Mouse (Mus musculus) forelimb bud, embryonic 11.5 days (tissue): ENCODE data around the gene Tshz2.
"Not testable (repeated sequence)": the region's sequence is repeated elsewhere in the genome, so short reads cannot be mapped to it uniquely, and the experiment has no call there.

Experiments used
- DNase-seq: peaks from one replicate; pipeline ENCODE4 v3.0.0-alpha.2; 2012; ENCODE audit warnings: low read depth, low spot score

Tshz2 gene

DNA sequence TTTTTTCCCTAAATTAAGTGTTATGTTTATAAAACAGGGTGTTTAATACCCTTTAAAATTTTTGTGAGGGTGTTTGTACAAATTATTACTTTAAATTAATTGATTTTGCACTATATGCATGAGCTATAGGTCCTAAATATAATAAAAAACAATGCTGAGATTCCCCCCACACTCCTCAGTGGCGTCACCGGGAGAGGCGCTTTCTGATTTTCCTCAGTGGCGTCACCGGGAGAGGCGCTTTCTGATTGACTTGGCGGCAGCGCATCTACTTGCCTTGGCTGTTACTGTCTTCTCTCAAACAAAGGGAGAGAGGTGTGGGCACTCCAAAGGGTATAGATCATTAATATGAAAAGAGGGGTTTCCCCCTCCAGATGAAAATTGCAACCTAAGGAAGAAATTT, 179.2 kb downstream of the Tshz2 start:
- no peak for DNase-seq

DNA sequence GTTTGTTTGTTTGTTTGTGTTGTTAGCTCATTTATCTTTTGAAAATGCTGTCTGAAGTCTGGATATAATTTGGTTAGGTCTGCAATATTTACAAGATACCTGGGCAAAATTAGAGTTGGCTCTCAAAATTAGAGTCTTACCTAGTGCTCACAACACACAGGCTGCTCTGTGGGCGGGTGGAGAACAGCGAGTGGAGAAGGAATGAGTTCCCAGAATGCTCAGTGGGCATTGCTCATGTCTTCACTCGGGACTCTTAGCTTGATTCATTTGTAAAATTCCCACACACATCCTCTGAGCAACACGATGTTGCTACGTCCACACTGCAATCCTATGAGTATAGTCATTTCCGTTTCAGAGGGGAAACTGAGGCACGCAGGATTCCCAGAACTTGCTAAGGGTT, 180.1 kb downstream of the Tshz2 start:
- DNase-seq, result no peak

DNA sequence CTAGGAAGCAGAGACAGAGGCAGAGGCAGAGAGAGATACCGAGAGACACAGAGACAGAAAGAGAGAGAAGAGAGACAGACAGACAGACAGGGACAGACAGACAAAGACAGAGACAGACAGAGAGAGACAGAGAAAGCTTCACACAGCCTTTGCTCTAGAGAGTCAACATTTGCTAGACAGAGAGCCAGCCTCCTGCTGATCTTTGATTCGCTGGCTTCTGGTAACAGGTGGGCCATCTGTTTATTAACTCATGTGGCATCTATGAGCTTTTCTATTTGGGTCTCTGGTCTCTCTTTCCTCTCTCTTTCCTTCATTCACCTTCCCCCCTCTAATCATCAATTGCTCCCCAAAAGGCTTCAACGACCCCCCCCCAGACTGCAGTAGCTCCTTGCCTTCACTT, 181.5 kb downstream of the Tshz2 start:
- no peak for DNase-seq

DNA sequence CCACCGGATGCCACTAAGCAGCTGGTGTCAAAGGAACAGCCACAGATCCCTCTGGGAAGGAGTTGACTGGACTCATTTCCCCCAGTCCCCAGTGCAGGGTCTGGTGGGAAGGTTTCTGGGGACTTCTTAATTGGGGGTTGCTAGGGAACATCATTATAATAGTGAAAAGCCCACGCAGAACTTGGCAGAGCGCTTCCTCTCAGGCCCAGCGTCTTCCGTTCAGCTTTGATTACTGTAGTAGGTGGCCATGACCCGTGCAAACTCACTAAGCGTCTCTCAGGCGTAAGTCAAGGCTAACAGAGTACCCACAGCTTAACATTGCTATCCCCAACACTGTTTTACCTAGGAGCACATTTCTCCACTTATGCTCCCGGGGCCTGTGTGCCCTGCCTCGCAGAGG, 181.9 kb downstream of the Tshz2 start:
- no peak for DNase-seq

DNA sequence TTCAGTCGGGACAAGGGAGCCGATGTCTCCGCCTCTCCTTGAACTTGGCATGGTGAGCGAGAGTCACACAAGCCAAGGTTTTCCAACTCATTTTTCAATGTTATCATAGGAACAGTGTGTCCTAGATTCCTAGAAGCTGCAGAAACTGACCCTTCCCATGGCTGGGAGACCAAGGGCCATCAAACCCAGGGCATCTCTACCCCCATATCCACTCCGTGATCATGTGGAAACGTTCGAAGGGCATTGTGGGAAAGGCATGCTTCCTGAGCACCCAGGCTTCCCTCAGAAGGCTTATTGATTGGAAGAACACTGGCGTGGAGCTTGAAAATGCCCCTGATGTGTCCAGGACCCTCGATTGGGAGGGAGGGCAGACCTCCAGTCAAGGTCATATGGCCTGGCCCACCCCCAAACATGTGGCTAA, 188.2 kb downstream of the Tshz2 start:
- no peak for DNase-seq

DNA sequence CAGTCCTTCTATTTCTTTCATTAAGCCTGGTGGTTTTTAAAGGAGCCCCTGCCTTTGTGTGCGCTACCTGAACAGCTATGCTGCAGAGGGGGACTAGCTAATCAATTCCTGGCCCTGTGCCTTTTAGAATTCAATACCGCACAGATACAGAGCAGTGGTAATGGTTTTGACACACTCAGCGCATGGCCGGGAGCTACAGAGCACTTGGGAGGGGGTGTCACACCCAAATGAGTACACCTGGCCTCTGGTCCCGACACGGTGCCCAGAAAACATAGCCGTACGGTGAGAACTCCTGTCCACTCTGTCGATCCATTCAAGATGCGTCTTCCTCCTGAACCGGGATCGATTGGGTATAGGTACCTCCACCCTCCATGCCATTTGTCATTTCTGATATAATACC, 193.1 kb downstream of the Tshz2 start:
- no peak for DNase-seq

DNA sequence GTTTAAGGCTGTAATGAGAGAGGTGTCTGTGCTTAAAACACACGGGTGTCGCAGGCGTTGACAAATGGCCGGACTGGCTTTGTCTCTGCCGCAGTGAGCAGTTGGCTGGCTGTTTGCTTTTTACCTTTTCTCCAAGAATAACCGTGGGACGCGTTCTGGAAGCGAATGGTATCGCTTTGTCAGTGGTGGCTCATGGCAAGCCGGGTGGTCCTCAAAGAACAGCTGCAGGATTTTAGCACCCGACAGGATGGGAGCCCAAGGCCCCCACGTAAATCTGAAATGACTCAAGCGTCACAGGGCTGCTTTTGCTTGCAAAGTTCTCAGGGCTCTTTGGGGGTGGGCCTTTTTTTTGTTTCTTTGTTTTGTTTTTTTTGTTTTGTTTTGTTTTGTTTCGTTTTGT, 193.5 kb downstream of the Tshz2 start:
- peak; percentile 61 for DNase-seq

DNA sequence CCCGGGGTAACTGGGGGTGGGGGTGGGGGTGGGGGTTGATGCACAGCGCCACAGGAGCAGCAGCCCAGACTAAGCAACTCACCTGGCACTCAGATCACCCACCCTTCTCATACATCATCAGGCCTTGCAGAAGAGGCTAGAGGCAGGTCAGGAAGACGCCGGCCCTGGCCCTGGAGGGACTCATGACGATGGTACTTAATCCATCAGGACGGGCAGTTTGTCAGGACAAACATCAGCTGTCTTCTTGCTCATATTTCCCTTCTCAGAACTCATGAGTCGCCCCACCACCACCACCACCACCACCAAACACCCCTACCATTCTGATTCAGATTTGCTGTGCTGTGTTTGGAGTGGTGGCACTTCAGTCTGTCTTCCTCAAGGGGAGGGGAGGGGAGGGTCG, 194.0 kb downstream of the Tshz2 start:
- no peak for DNase-seq

DNA sequence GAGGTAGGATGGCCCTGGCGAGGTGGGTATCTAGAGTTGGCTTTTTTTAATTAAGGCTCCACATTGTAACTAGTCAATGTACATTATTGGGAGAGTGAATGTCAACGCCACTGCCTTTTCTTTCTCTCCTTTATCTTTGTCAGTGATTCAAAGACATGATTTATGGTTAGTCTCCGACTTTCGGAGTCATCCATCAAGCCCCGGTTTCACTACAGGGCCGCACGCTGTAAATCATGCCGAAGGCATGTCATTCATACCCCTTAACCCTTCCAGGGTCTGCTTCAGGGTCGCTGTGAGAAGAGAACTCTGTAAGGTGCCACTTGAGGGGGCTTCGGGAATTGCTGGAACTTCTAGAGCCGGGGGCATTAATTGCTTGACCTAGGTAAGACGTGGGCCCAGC, 199.4 kb downstream of the Tshz2 start:
- DNase-seq, result no peak

DNA sequence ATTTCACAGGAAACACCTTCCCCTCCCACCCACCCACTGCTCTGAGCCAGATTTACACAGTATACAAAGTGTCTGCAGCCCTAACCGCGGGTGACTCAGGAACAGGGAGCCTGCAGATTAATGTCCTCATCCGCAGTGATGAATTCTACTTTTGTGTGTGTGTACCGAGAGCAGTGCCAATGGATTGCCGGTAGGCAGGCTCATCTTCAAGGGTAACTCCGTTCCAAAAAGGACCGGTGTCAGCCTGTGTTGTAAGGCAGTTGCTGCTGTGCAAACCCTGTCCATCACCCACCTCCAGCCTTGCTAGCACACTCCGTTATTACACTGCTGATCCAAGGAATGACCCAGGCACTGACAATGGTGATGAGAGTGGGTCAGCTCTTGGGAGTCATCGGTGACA, 200.8 kb downstream of the Tshz2 start:
- DNase-seq, result no peak

DNA sequence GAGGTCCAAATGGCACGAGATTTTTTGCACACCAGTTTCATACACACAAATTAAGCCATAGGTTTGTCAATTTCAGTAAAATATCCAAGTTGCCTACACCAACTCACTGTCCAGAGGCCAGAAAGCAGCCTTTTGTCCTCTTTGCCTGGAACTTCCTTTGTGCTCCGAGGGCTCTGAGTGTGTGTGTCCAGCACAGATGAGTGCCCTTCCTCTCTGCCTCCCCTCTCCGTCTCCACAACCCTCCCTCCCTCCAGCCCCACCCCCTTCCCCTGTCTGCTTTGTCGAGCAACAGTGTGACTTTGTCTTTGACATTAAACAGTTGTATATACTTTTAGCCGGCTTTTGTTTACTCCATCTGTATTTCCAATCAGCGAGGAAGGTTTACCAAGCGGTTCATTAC, 201.8 kb downstream of the Tshz2 start:
- no peak for DNase-seq

DNA sequence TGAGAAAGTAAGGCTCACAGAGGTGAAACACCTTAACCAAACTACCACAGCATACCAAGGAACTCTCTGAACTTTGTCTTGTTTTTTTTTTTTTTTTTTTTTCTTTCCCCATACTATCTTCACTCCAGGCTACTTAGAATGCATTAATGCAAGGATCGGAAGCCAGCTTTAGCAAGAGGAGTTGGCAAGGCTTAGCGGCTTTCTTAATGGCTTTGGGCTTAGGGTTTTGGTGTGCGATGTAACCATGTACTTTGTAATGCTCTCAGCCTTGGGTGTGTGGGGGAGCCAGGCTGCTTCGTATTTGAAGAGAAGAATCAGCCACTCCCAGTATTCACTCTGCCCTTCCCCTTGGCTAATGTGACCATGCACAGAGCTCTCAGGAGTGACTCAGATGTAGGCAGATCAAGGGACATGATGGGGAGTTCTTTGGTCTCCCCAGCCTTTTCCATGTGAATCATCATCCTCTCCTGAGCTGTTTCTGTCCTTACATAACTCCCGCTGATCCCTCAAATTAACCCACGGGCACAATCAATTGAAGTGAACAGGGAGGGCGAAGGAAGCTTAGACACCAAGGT, 204.3 kb downstream of the Tshz2 start:
- no peak for DNase-seq

DNA sequence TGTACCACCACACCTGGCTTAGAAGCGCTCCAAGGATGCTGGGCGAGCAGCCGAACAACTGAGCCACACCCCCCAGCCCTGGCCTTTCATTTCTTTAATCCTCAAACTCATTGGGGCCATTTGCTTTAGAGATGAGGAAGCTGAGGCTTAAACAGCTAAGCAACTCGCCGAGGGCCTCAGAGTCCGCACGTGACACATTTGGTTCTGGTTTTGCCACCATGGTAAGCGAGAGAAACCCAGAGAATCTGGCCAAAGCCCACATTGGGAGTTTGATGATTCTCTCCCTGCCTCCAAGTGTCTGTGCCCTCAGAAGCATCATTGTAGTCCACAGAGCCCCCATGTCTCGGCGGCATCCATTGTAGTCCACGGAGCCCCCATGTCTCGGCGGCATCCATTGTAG, 205.7 kb downstream of the Tshz2 start:
- DNase-seq, result no peak

DNA sequence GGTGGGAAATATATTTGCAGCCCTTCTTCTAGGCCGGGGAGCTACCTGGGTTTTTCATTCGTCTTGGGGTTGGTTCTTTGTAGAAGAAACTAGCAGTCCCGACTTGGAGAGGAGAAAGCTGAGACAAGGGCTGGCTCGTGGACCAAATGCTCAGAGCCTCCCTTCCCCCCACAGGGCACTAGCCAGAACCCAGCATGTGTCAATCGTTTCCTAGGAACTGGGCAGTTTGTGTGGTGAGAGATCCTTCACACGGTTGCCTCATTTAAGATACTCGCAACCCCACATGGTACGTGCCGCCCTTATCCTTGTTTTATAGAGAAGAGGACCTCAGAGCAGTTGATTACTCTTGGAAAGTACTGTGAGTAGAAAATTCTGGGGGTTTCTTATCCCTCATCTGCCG, 208.6 kb downstream of the Tshz2 start:
- DNase-seq, result no peak

DNA sequence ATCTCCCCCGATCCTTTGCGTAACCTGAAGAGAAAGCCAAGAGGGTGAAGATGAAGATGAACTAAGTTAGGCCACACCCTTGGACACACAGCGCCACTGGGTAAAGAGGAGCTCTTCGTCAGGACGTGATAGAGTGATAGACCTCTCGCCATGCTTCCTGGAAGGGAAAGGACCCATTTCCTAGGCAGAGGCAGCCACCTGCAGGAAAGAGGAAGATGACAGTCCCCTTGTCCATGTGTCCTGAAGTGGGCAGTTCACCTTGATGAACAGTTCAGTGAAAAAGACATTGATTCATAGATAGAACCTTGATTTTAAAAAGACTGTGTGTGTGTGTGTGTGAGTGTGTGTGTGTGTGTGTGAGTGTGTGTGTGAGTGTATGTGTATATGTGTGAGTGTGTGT, 209.7 kb downstream of the Tshz2 start:
- no peak for DNase-seq

DNA sequence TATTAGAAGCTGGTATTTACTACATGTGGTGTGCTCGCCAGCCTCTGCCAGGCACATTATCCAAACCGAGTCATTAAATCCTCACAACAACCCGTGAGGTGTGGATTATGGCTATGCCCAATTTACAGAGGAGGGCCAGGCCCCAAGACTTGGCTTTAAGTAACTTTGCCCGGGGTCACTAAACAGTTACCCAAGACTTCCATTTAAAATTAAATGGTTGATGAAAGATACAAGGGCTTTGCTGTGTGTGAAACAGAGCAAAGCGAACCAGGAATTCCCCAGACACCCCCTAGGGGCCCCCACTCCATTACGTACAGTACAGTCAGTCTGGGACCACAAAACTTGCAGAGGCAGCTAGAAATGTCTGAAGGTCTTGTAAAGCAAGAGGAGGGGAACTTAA, 210.7 kb downstream of the Tshz2 start:
- DNase-seq, result peak; percentile 78

DNA sequence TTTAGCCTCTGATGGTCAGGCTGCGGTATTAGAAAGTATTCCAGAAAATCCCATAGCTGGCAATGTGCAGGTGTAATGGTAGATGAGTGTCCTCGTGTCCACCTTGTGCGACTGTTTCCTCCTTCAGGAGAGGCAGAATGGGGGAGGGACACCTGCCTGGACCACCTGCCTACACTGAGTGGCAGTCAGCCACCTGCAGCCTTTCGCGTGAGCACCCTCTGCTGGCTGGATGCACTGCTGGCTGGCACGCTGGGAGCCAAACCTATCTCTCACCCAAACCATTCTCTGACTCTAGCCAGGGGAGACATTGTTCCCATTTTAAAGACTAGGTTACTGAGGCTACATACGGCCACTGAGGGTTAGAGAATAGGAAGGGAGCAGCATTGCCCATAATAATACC, 216.3 kb downstream of the Tshz2 start:
- no peak for DNase-seq

DNA sequence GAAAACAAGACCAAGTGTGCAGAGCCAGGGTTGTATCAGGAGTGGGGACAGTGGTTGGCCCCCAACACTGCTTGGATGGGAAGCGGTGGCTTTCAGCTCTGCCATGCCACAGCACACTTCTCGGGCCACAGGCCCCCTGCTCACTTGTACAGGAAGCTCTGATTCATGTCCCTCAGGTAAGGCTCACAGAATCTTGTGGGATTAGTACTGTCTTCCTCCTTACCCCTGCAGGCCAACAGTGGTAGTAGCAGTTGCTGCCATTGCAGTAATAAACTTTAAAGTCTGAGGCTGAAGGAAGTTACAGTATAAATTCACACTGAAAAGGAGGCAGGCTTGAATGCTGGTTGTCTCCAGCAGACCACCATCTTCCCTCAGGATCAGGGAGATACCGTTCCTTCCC, 216.7 kb downstream of the Tshz2 start:
- DNase-seq, result no peak

DNA sequence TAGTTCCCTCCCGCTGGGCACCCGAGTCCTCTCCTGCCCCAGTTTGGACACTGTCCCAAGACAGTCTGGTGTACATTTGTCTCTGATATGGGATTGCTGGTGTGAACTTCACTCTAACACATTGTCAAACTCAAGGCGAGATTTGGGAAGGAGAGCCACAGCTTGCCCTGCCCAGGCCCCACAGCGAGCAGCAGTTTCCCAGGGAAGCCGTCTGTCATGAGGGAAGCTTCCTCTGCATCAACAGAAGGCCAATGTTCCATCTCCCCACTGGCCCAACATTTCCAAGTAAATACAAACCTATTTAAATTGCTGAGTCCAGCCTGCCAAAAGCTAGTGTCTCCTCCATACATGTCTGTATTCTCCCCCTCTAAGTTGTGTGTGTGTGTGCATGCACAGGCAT, 218.8 kb downstream of the Tshz2 start:
- DNase-seq, result no peak

DNA sequence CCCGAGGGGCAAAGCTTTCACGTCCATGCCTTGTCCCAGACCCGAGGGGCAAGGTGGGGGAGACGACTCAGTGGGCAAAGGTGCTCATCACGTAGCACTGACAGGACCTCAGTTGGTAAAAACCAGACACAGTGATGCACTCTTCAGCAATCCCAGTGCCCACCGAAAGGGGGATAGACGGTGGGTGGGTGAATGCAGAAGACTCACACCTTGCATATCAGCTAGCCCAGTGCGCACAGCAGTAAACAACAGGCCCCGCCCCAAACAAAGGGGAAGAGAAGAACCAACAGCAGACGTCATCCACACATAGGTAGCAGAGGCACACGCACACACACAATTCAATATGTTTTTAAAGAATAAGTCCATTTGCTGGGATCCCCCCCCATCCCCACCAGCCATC, 221.7 kb downstream of the Tshz2 start:
- DNase-seq, result no peak

DNA sequence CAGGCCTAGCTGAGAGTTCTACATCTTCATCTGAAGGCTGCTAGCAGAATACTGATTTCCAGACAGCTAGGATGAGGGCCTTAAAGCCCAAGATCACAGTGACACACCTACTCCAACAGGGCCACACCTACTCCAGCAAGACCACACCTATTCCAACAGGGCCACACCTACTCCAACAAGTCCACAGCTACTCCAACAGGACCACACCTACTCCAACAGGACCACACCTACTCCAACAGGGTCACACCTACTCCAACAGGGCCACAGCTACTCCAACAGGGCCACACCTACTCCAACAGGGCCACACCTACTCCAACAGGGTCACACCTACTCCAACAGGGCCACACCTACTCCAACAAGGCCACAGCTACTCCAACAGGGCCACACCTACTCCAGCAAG, 224.2 kb downstream of the Tshz2 start:
- not testable (repeated sequence) for DNase-seq

DNA sequence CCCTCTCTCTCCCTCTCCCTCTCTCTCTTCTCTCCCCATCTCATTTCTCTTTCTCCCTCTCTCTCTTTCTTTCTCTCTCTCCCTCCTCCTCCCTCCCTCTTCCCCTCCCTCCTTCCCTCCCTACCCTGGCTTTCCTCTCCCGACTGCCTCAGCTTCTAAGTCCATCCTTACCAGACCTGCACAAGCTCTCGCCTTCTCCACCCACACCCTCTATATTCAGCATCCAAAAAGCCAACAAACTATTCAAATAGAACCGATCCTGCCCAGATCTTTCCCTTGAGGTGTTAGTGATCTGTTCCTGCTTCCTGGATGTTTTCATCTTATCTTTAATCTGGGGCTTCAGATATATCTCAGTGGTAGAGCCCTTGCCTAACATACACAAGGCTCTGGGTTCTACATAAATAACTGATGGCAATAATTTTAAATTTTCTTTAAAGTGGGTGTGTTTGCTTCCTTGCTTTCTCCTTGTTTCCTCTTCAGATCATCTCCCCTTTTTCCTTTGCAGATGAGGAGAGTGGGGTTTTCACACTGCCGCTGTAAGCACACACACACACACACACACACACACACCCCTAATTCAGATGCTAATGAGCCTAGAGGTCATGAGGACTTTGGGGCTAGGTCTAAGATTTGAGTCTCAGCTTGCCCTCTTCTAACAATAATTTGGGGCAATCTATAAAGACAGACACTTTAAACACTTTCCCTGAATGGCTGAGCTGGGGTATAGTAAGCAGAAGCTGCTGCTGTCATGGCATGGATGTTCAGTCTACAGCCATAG, 226.5 kb downstream of the Tshz2 start:
- DNase-seq, result no peak

DNA sequence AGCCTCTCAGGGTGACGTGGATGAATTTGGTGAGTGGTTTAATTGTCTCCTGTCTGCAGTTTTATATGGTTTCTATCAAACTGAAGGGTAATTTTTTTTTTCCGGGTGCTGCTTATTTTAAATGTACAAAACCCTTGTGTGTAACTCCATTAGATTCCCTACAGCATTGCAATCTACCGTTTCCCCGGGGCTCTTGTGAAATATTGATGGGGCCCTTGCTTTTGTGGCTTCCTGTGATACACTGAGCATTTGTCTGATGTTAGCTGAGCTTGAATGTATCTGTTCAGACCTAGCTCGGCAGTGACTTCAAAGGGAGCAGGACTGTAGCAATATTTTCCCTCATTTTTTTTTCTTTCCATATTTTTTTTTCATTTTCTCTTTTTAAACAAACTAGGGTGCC, 228.1 kb downstream of the Tshz2 start:
- DNase-seq, result no peak

DNA sequence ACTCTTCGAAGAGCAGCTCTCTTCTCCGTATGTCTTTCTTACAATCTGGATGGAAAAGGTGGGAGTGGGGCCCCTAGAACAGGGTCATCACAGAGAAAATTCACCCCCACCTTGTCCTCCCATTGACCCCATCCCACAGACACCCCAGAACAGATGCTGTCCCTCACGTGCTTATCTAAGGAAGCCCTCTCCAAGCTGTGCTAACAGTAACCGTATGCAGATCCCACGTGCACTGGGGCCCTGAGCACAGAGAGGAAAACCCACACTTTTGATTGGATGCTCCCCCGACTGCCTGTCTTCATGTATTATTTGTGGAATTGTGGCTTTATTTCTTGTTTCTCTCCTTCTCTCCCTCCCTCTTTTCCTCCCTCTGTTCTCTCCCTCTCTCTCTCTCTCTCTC, 229.9 kb downstream of the Tshz2 start:
- no peak for DNase-seq
